In genomic region chr6:36405139-36405538, GRCm38 (mm10) we compare ENCODE assay signal across 13 mouse cellular contexts. TPM values are rescaled to one million over a fixed set of nuclear protein-coding genes. Genes with fewer than 3 reads are reported as not detected.
DNase-seq lines count a peak whose midpoint lies in the region; ATAC-seq lines count a peak whose summit lies in the region.
"Had no signal": no experiment of that assay in that cellular context is flagged by ENCODE, and none has a peak within 500 bp of the region (broad histone marks: within the 10 kb centered on the region; RNA-seq: fewer than 3 reads in every experiment).

No protein-coding gene starts in this region.

- no peak overlapping the region for H3K4me3 ChIP-seq in heart, embryonic 10.5 days
- no peak overlapping the region for H3K4me3 ChIP-seq in midbrain, embryonic 15.5 days
- H3K4me3 ChIP-seq: erythroblast, embryonic 14.5 days had no signal

- peaks cover 8% of the 10 kb centered on the region; the same call in 1 of the 2 replicates for H3K4me1 ChIP-seq in heart, embryonic 10.5 days
- H3K4me1 ChIP-seq in midbrain, embryonic 15.5 days: no peaks in the 10 kb centered on the region

- no peak overlapping the region for H3K9ac ChIP-seq in midbrain, embryonic 15.5 days

- no peaks in the 10 kb centered on the region for H3K27me3 ChIP-seq in heart, embryonic 10.5 days (ENCODE audit: insufficient read depth, poor library complexity, severe bottlenecking)
- no peaks in the 10 kb centered on the region for H3K27me3 ChIP-seq in midbrain, embryonic 15.5 days (replicated peaks)

- intact Hi-C loops in heart, postnatal 14 days (cut with DNase I): loop anchor here (5.0 kb wide), 1 partner anchor 47 kb away; no protein-coding TSS in a partner anchor

- peak; percentile 12 for DNase-seq in kidney, postnatal 10 days
- no peak for DNase-seq in kidney, postnatal 4 days
- DNase-seq in heart, embryonic 10.5 days (ENCODE audit: low spot score): peak; percentile 78
- peak; percentile 52 to 59 for DNase-seq in heart, postnatal 14 days
- peak; percentile 84 for DNase-seq in lung, postnatal 36 days
- DNase-seq in spleen, adult 12 weeks (ENCODE audit: low spot score): no peak
- DNase-seq: cerebellum, adult 9-11 months; left cerebral cortex, postnatal 4 days; thymus, postnatal 14 days had no signal

- ATAC-seq in midbrain, embryonic 15.5 days (replicated peaks): no peak
- ATAC-seq: inflammation-experienced regulatory T-cells, adult 6 months had no signal

- 33% methylated on average over 5 of the region's 5 CpGs for WGBS in heart, embryonic 10.5 days
- 64% methylated on average over 5 of the region's 5 CpGs for WGBS in midbrain, embryonic 15.5 days

- H3K27ac ChIP-seq in heart, embryonic 10.5 days: peak overlapping the region; percentile 76
- H3K27ac ChIP-seq in midbrain, embryonic 15.5 days: no peak overlapping the region

- no peaks in the 10 kb centered on the region for H3K9me3 ChIP-seq in heart, embryonic 10.5 days
- H3K9me3 ChIP-seq in midbrain, embryonic 15.5 days: no peaks in the 10 kb centered on the region

- no peaks in the 10 kb centered on the region for H3K36me3 ChIP-seq in heart, embryonic 10.5 days
- no peaks in the 10 kb centered on the region for H3K36me3 ChIP-seq in midbrain, embryonic 15.5 days (replicated peaks)

- H3K4me2 ChIP-seq in midbrain, embryonic 15.5 days: no peak overlapping the region

RNA-seq across cellular contexts. Expression of gene Chrm2, which starts 17.3 kb away (rescaled TPM):
- polyA plus RNA-seq in heart, embryonic 10.5 days (2016; fragmentation: Nextera tagmentation; extraction: Ambion mirVana): 2.0 and 4.7 TPM in 2 replicates
- total RNA-seq in heart, postnatal 14 days (2021): 10 to 100 TPM; 57.0 to 68.3 TPM
- polyA plus RNA-seq in midbrain, embryonic 15.5 days (2015; fragmentation: Nextera tagmentation; extraction: Ambion mirVana): 7.1 and 7.8 TPM in 2 replicates
- total RNA-seq: hematopoietic stem cell, adult 5-6 weeks had no signal
- polyA plus RNA-seq: erythroblast, embryonic 14.5 days had no signal

Comparison
In these comparisons a context has a peak if more than half of its experiments do, and no peak if none do; other contexts are left out.
1. DNase-seq: peak in kidney, postnatal 10 days (single experiment), heart, embryonic 10.5 days (single experiment), heart, postnatal 14 days (2 of 2) and lung, postnatal 36 days (single experiment); none in kidney, postnatal 4 days (0 of 2) and spleen, adult 12 weeks (single experiment).